Mouse (Mus musculus): ENCODE data around the gene Ppm1h. TPM values are rescaled to one million over a fixed set of nuclear protein-coding genes. Genes with fewer than 3 reads are reported as not detected.
A peak's percentile ranks its signal among the peaks of the same experiment; 100 is the strongest.

Ppm1h gene
- polyA plus RNA-seq, 1 experiment = 34.2 TPM

GRCm38 (mm10) chr10:122738526-122738925 lies 60.0 kb downstream of the Ppm1h start:
- TF ChIP-seq CTCF (IDR thresholded peaks at IDR 0.05; ENCODE audit: extremely low read depth, insufficient read depth, low read length) (no peak), POLR2A (IDR thresholded peaks at IDR 0.05; ENCODE audit: extremely low read depth, insufficient read depth, low read length) (no peak)
- no peak overlapping the region for H3K4me3 ChIP-seq (ENCODE audit: insufficient read depth, low read length)
- H3K4me1 ChIP-seq (ENCODE audit: control insufficient read depth, insufficient read depth, low read length) = peaks cover 22% of the 10 kb centered on the region
- H3K27ac ChIP-seq (ENCODE audit: insufficient read depth, low read length) = 0 out of 2 replicates have a peak overlapping the region, but pooled peaks have one; percentile 47

- no peak overlapping the region for H3K27ac ChIP-seq (ENCODE audit: insufficient read depth, low read length)
These were observed 60.5 kb downstream of the Ppm1h start for GRCm38 (mm10) chr10:122739037-122739436.

GRCm38 (mm10) chr10:122740117-122740516 lies 61.6 kb downstream of the Ppm1h start:
- Histone ChIP-seq H3K4me3 (ENCODE audit: insufficient read depth, low read length) (no peak overlapping the region), H3K4me1 (ENCODE audit: control insufficient read depth, insufficient read depth, low read length) (peaks cover 22% of the 10 kb centered on the region), H3K27ac (ENCODE audit: insufficient read depth, low read length) (no peak overlapping the region)
- TF ChIP-seq POLR2A (IDR thresholded peaks at IDR 0.05; ENCODE audit: extremely low read depth, insufficient read depth, low read length) (no peak), CTCF (IDR thresholded peaks at IDR 0.05; ENCODE audit: extremely low read depth, insufficient read depth, low read length) (no peak)

More at GRCm38 (mm10) chr10:122739037-122739436, 60.5 kb downstream of the Ppm1h start:
- TF ChIP-seq POLR2A (IDR thresholded peaks at IDR 0.05; ENCODE audit: extremely low read depth, insufficient read depth, low read length) = no peak
- TF ChIP-seq CTCF (IDR thresholded peaks at IDR 0.05; ENCODE audit: extremely low read depth, insufficient read depth, low read length) = no peak
- no peak overlapping the region for H3K4me3 ChIP-seq (ENCODE audit: insufficient read depth, low read length)
- H3K4me1 ChIP-seq (ENCODE audit: control insufficient read depth, insufficient read depth, low read length) = peaks cover 22% of the 10 kb centered on the region

- no peak overlapping the region for H3K4me3 ChIP-seq (ENCODE audit: insufficient read depth, low read length)
- peak overlapping the region; percentile 31; the same call in 1 of the 2 replicates for H3K27ac ChIP-seq (ENCODE audit: insufficient read depth, low read length)
- TF ChIP-seq CTCF (IDR thresholded peaks at IDR 0.05; ENCODE audit: extremely low read depth, insufficient read depth, low read length) (no peak), POLR2A (IDR thresholded peaks at IDR 0.05; ENCODE audit: extremely low read depth, insufficient read depth, low read length) (0 out of 2 replicates have a peak, but pooled peaks have one; percentile 23)
- H3K4me1 ChIP-seq (ENCODE audit: control insufficient read depth, insufficient read depth, low read length) = peaks cover 25% of the 10 kb centered on the region
These were observed 62.6 kb downstream of the Ppm1h start for GRCm38 (mm10) chr10:122741191-122741590.

GRCm38 (mm10) chr10:122742136-122742535 lies 63.6 kb downstream of the Ppm1h start:
- Histone ChIP-seq H3K4me3 (ENCODE audit: insufficient read depth, low read length) (no peak overlapping the region), H3K27ac (ENCODE audit: insufficient read depth, low read length) (no peak overlapping the region), H3K4me1 (ENCODE audit: control insufficient read depth, insufficient read depth, low read length) (peaks cover 26% of the 10 kb centered on the region)
- TF ChIP-seq POLR2A (IDR thresholded peaks at IDR 0.05; ENCODE audit: extremely low read depth, insufficient read depth, low read length) = no peak
- TF ChIP-seq CTCF (IDR thresholded peaks at IDR 0.05; ENCODE audit: extremely low read depth, insufficient read depth, low read length) = no peak

- H3K27ac ChIP-seq (ENCODE audit: insufficient read depth, low read length) = no peak overlapping the region
- H3K4me1 ChIP-seq (ENCODE audit: control insufficient read depth, insufficient read depth, low read length) = peaks cover 20% of the 10 kb centered on the region
- TF ChIP-seq CTCF (IDR thresholded peaks at IDR 0.05; ENCODE audit: extremely low read depth, insufficient read depth, low read length) = no peak
- no peak for TF ChIP-seq POLR2A (IDR thresholded peaks at IDR 0.05; ENCODE audit: extremely low read depth, insufficient read depth, low read length)
- no peak overlapping the region for H3K4me3 ChIP-seq (ENCODE audit: insufficient read depth, low read length)
These were observed 64.8 kb downstream of the Ppm1h start for GRCm38 (mm10) chr10:122743361-122743760.

- no peak overlapping the region for H3K4me3 ChIP-seq (ENCODE audit: insufficient read depth, low read length)
- H3K4me1 ChIP-seq (ENCODE audit: control insufficient read depth, insufficient read depth, low read length) = peaks cover 16% of the 10 kb centered on the region
- TF ChIP-seq POLR2A (IDR thresholded peaks at IDR 0.05; ENCODE audit: extremely low read depth, insufficient read depth, low read length) = no peak
- TF ChIP-seq CTCF (IDR thresholded peaks at IDR 0.05; ENCODE audit: extremely low read depth, insufficient read depth, low read length) = no peak
- H3K27ac ChIP-seq (ENCODE audit: insufficient read depth, low read length) = no peak overlapping the region
These were observed 66.4 kb downstream of the Ppm1h start for GRCm38 (mm10) chr10:122744970-122745369.

GRCm38 (mm10) chr10:122746211-122746610 lies 67.6 kb downstream of the Ppm1h start:
- H3K4me3 ChIP-seq (ENCODE audit: insufficient read depth, low read length) = no peak overlapping the region
- peaks cover 10% of the 10 kb centered on the region for H3K4me1 ChIP-seq (ENCODE audit: control insufficient read depth, insufficient read depth, low read length)
- no peak overlapping the region for H3K27ac ChIP-seq (ENCODE audit: insufficient read depth, low read length)
- TF ChIP-seq POLR2A (IDR thresholded peaks at IDR 0.05; ENCODE audit: extremely low read depth, insufficient read depth, low read length) = no peak
- TF ChIP-seq CTCF (IDR thresholded peaks at IDR 0.05; ENCODE audit: extremely low read depth, insufficient read depth, low read length) = no peak

GRCm38 (mm10) chr10:122747151-122747925 lies 68.8 kb downstream of the Ppm1h start:
- peaks cover 7% of the 10 kb centered on the region for H3K4me1 ChIP-seq (ENCODE audit: control insufficient read depth, insufficient read depth, low read length)
- H3K4me3 ChIP-seq (ENCODE audit: insufficient read depth, low read length) = no peak overlapping the region
- TF ChIP-seq POLR2A (IDR thresholded peaks at IDR 0.05; ENCODE audit: extremely low read depth, insufficient read depth, low read length) = no peak
- no peak for TF ChIP-seq CTCF (IDR thresholded peaks at IDR 0.05; ENCODE audit: extremely low read depth, insufficient read depth, low read length)
- H3K27ac ChIP-seq (ENCODE audit: insufficient read depth, low read length) = no peak overlapping the region

All from cortical plate, adult 2 months (tissue).